Mouse (Mus musculus) cerebellum, postnatal 25 days (tissue): ENCODE data around the gene Aebp2.
"Not testable (repeated sequence)": the region's sequence is repeated elsewhere in the genome, so short reads cannot be mapped to it uniquely, and the experiment has no call there.

Experiments
- DNase-seq, 2 experiments: peaks; one replicate each; pipeline ENCODE4 v3.0.0; 2021; ENCODE audit warnings: mixed read lengths in 2 of 2

Gene Aebp2

GRCm38 (mm10) chr6:140622391-140623225 is at the start of gene Aebp2:
TSS of gene Aebp2 (plus strand) at chr6:140622663.
- peak in 1 of 2 experiments; percentile 52 for DNase-seq

GRCm38 (mm10) chr6:140574943-140575342 is 47.5 kb upstream of the Aebp2 start:
- DNase-seq = no peak

GRCm38 (mm10) chr6:140576133-140576532 is 46.3 kb upstream of the Aebp2 start:
- DNase-seq = no peak

DNA sequence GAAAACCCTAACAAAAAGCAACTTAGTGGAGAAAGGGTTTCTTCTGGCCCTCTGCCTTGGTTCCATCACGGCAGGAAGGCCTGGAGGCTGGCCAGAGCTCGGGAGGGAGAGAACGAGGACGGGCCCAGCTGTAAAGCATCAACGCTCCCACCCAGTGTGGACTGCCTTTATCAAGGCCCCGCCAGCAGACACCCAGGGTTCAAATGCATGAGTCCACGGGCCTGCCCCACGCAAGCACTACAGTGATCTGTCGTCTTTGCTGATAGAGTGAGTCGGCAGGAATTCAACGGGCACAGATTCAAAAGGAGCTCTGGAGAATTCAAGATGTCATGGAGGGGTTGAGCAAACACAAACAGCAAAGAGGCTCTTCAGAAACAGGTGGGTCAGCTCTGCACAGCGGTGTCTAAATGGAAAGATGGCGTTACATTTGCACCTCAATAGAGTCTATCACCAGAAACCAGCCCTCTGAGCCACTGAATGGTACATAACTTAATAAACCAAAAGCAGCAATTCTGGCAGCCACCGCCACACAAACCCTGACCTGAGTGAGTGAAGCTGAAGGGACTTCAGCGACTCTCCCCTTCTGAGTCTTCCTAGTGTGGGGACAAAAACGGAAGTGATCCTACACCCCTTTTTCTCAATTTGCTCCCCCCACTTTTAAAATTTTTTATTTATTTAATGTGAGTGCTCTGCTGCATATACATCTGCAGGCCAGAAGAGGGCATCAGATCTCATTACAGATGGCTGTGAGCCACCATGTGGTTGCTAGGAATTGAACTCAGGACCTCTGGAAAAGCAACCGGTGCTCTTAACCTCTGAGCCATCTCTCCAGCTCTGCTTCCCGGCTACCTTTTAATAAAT is 45.3 kb upstream of the Aebp2 start:
- DNase-seq = peak in 1 of 2 experiments; percentile 38

GRCm38 (mm10) chr6:140577822-140578170 is 44.7 kb upstream of the Aebp2 start:
- no peak for DNase-seq

- DNase-seq = not testable (repeated sequence)
Measured at GRCm38 (mm10) chr6:140578985-140579384, 43.5 kb upstream of the Aebp2 start.

DNA sequence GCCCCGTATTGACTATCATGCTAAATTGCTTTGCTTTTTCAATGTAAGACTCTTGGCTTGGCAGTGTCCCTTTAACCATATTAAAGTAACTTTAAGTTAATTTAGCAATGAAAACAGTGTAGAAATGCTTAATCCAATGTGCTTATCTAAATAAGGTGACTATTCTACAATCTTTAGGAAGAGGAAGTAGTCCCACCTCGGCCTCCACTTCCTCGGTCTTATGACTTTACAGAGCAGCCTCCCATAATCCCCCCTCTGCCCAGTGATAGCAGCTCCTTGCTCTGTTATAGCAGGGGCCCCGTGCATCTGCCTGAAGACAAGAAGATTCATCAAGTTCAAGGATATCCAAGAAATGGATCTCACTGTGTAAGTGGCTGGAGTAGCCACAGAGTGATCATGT is 42.3 kb upstream of the Aebp2 start:
- no peak for DNase-seq

- no peak for DNase-seq
Measured at GRCm38 (mm10) chr6:140586714-140587259, 35.7 kb upstream of the Aebp2 start.

DNA sequence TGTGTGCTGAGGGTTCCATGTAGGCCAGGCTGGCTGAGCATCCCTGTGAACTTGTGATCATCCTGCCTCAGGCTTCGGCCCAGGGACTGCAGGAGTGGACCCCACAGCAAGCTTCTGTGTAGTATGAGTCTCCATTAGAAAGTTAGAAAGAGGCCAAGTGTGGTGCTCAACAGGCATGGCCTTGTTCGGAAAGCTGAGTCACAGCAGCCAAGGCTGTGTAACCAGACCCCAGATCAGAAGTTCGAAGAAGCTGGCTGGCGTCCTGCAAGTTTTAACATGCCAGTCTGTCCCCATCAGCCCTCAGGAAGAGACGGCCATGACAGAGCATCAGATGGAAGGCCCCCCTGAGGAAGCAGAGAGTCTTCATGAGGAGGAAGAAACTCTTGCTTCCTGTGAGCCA is 31.1 kb upstream of the Aebp2 start:
- no peak for DNase-seq

GRCm38 (mm10) chr6:140592713-140593112 is 29.8 kb upstream of the Aebp2 start:
- no peak for DNase-seq

GRCm38 (mm10) chr6:140593420-140594170 is 28.9 kb upstream of the Aebp2 start:
- DNase-seq = peak; percentile 72 to 77

- DNase-seq = not testable (repeated sequence)
Measured at GRCm38 (mm10) chr6:140595551-140595950, 26.9 kb upstream of the Aebp2 start.

GRCm38 (mm10) chr6:140597381-140598329 is 24.8 kb upstream of the Aebp2 start:
- no peak for DNase-seq

GRCm38 (mm10) chr6:140598516-140598915 is 23.9 kb upstream of the Aebp2 start:
- no peak for DNase-seq

DNA sequence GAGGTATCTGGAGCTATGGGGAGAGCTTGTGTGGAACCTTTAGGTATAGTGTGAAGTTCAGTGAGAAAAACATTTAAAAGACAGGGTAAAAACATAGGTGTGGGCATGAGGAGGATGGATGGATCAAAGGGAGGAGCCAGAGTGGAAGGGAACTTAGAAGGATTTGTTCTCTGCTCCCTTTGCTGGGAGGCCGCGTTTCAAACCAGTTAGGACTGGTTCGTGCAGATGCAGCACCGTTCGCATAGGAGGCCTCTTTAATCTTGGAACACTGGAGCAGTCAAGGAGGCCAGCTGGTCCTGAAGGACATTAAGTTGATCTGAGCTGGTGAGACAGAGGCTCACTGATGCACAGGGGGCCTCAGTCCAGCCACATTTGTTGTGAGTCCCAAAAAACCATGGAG is 23.1 kb upstream of the Aebp2 start:
- DNase-seq = no peak

- DNase-seq = peak in 1 of 2 experiments; percentile 55
Measured at GRCm38 (mm10) chr6:140600671-140601070, 21.8 kb upstream of the Aebp2 start.

- DNase-seq = no peak
Measured at GRCm38 (mm10) chr6:140601175-140601574, 21.3 kb upstream of the Aebp2 start.

DNA sequence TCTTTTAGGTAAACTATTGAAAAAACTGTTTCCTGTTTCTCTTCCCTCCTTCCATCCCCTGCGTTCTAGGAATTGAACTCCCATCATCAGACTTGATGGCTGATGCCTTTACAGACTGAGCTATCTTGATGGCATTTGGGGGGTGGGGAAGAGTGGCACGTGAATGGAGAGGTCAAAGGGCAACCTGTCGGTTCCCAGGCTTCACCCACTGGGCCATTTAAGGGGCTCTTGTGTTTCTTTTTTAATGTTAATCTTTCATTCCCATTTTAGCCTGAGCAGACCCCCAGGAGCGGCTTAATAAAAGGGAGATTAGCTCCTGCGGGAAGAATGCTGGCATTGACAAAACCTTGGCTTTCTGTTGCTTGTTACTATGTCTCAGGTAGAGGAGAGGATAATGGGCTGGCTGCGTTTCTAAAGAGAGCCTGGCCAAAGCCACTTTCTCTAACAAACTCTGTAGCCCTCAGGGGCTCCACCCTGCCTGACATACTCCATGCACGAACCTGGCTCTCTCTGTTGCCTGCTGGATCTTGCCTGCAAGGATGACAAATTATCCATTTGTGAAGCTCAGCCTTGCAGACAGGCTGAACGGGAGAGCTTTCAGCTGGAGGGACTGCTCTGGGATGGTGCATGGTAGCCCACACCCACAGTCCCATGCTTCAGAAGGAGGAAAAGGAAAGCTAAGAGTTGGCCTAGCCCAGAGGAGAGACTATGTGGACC is 19.1 kb upstream of the Aebp2 start:
- DNase-seq = no peak

DNA sequence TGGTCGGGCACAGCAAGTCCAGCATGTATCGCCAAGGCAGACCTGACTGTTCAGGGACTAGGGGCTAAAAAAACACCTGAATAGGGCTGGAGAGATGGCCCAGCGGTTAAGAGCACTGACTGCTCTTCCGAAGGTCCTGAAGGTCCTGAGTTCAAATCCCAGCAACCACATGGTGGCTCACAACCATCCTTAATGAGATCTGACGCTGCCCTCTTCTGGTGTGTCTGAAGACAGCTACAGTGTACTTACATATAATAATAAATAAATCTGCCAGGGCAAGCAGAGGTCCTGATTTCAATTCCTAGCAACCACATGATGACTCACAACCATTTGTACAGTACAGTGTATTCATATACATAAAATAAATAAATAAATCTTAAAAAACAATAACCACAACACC is 17.3 kb upstream of the Aebp2 start:
- not testable (repeated sequence) for DNase-seq

DNA sequence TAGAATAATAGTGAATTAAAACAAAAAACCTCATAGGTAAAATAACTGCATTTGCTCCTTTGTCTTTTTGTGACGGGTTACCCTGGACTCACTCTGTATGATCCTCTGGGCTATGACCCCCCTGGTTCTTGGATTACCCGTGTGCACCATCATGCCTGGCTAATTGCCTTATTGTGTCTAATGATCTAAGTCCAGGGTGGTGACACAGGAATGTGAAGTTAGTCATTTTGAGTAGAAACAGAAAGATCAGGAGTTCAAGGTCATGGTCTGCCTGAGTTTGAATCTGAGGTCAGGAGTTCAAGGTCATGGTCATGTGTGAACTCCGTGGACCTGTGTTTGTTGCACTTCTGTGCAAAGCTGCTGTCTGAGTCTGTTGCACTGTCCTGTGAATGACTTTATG is 16.7 kb upstream of the Aebp2 start:
- DNase-seq = no peak

- no peak for DNase-seq
Measured at GRCm38 (mm10) chr6:140606534-140606933, 15.9 kb upstream of the Aebp2 start.
